Mouse (Mus musculus) limb, embryonic 10.5 days (tissue): ENCODE data around the gene Mcm2. TPM values are rescaled to one million over a fixed set of nuclear protein-coding genes. Genes with fewer than 3 reads are reported as not detected.
A peak's percentile ranks its signal among the peaks of the same experiment; 100 is the strongest.

Experiments used
- DNase-seq: peaks from one replicate; pipeline ENCODE4 v3.0.0-alpha.2; 2017; ENCODE audit warnings: low spot score
- H3K27ac ChIP-seq: fragments of 300-500 bp; sonication (generic); 2 replicates; pipeline ENCODE4 v1.5.1; 2016; ENCODE audit warnings: mild to moderate bottlenecking
- H3K27me3 ChIP-seq: fragments of 300-500 bp; sonication (generic); 2 replicates; pipeline ENCODE4 v1.6.1; 2016; ENCODE audit warnings: low read depth, mild to moderate bottlenecking; ENCODE audit not compliant: poor library complexity, severe bottlenecking
- H3K36me3 ChIP-seq: fragments of 300-500 bp; sonication (generic); 2 replicates; pipeline ENCODE4 v1.6.1; 2016; ENCODE audit warnings: mild to moderate bottlenecking, moderate library complexity
- H3K4me1 ChIP-seq: fragments of 300-500 bp; sonication (generic); 2 replicates; pipeline ENCODE4 v1.6.1; 2016
- H3K4me3 ChIP-seq: fragments of 300-500 bp; sonication (generic); 2 replicates; pipeline ENCODE4 v1.5.1; 2016; ENCODE audit warnings: mild to moderate bottlenecking, moderate library complexity
- H3K9me3 ChIP-seq: fragments of 300-500 bp; sonication (generic); replicated peaks from 2 replicates; pipeline ENCODE4 v1.6.1; 2016; ENCODE audit warnings: mild to moderate bottlenecking
- WGBS: fragments of 180-500 bp; shearing (Covaris S2); methylation state at CpG from one replicate; pipeline ENCODE4 v1.1.7; 2016; 5-methylcytosine and 5-hydroxymethylcytosine counted together
- polyA plus RNA-seq: library from polyadenylated mRNA; unstranded; fragments of >200 nt; fragmentation: Nextera tagmentation; extraction: Ambion mirVana; gene quantifications from 2 replicates; pipeline ENCODE4 v1.2.1, GENCODE M21; 2016

Gene Mcm2
- polyA plus RNA-seq, 1 experiment from 2014 or later = 283 TPM

- 93% methylated on average over 2 of the region's 2 CpGs for WGBS
- Histone ChIP-seq H3K9me3 (no peaks in the 10 kb centered on the region), H3K4me3 (no peak overlapping the region), H3K27ac (0 out of 2 replicates have a peak overlapping the region, but pooled peaks have one; percentile 95), H3K36me3 (peaks cover 28% of the 10 kb centered on the region), H3K27me3 (no peaks in the 10 kb centered on the region), H3K4me1 (peaks cover 50% of the 10 kb centered on the region)
- DNase-seq = no peak
These were observed 1.0 kb upstream of the Mcm2 start for GRCm38 (mm10) chr6:88899628-88900027.

- no peaks in the 10 kb centered on the region for H3K9me3 ChIP-seq
- DNase-seq = no peak
- H3K27me3 ChIP-seq = no peaks in the 10 kb centered on the region
- 63% methylated on average over 4 of the region's 4 CpGs for WGBS
- H3K4me3 ChIP-seq = no peak overlapping the region
- H3K4me1 ChIP-seq = peaks cover 48% of the 10 kb centered on the region
- H3K36me3 ChIP-seq = peaks cover 33% of the 10 kb centered on the region
- peak overlapping the region; percentile 95 for H3K27ac ChIP-seq
These were observed 506 bp upstream of the Mcm2 start for GRCm38 (mm10) chr6:88899086-88899485.

- 79% methylated on average over 7 of the region's 7 CpGs for WGBS
- Histone ChIP-seq H3K36me3 (peaks cover 51% of the 10 kb centered on the region), H3K27me3 (no peaks in the 10 kb centered on the region), H3K9me3 (no peaks in the 10 kb centered on the region), H3K4me1 (peaks cover 34% of the 10 kb centered on the region), H3K27ac (peak overlapping the region; percentile 61), H3K4me3 (peak overlapping the region; percentile 70)
- no peak for DNase-seq
These were observed 1.3 kb downstream of the Mcm2 start for GRCm38 (mm10) chr6:88897246-88897645.

DNA sequence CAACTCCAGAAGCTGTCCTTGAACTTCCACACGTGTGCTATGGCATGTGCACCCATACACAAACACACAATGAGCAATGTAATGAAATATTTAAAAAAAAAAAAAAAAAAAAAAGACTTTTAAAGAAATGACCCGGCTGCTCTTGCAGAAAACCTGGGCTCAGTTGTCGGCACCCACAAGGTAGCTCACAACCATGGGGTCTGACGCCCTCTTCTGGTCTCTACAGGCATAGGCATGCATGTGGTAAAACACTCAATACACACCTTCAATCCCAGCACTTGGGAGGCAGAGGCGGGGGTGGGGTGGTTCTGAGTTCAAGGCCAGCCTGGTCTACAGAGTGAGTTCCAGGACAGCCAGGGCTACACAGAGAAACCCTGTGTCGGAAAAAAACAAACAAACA, 2.6 kb downstream of the Mcm2 start:
- Histone ChIP-seq H3K4me1 (peaks cover 23% of the 10 kb centered on the region), H3K36me3 (peaks cover 64% of the 10 kb centered on the region), H3K4me3 (peak overlapping the region; percentile 70; the same call in 1 of the 2 replicates), H3K9me3 (no peaks in the 10 kb centered on the region), H3K27ac (no peak overlapping the region), H3K27me3 (no peaks in the 10 kb centered on the region)
- no peak for DNase-seq
- 85% methylated on average over 6 of the region's 6 CpGs for WGBS

GRCm38 (mm10) chr6:88893559-88893958, 5.0 kb downstream of the Mcm2 start:
- DNase-seq = peak; percentile 78
- H3K4me1 ChIP-seq = peaks cover 17% of the 10 kb centered on the region
- 73% methylated on average over 5 of the region's 5 CpGs for WGBS
- no peaks in the 10 kb centered on the region for H3K9me3 ChIP-seq
- H3K4me3 ChIP-seq = no peak overlapping the region
- H3K27ac ChIP-seq = no peak overlapping the region
- no peaks in the 10 kb centered on the region for H3K27me3 ChIP-seq
- H3K36me3 ChIP-seq = peaks cover 88% of the 10 kb centered on the region

DNA sequence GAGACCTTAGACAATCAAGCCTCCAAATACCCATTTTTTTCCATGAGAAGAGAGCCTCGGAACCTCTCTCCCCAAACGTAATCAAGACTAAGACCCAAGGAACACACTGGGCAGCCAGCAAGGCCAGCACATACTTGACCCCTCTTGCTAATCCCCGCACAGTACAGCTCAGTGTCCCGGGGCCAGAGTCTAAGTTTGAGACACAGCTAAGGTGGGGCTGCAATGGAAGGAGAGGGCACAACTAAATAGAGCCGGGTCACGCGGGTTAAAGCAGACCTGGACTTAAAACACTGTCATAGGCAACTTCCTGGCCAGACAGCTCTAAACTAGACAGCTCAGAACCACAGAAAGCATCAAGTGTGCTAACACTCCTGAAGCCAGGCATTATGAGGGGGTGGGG, 7.7 kb downstream of the Mcm2 start:
- Histone ChIP-seq H3K4me1 (peaks cover 3% of the 10 kb centered on the region; the same call in 1 of the 2 replicates), H3K4me3 (no peak overlapping the region), H3K9me3 (no peaks in the 10 kb centered on the region), H3K36me3 (peaks cover 100% of the 10 kb centered on the region), H3K27me3 (no peaks in the 10 kb centered on the region), H3K27ac (no peak overlapping the region)
- WGBS = 94% methylated on average over 7 of the region's 7 CpGs
- DNase-seq = no peak

DNA sequence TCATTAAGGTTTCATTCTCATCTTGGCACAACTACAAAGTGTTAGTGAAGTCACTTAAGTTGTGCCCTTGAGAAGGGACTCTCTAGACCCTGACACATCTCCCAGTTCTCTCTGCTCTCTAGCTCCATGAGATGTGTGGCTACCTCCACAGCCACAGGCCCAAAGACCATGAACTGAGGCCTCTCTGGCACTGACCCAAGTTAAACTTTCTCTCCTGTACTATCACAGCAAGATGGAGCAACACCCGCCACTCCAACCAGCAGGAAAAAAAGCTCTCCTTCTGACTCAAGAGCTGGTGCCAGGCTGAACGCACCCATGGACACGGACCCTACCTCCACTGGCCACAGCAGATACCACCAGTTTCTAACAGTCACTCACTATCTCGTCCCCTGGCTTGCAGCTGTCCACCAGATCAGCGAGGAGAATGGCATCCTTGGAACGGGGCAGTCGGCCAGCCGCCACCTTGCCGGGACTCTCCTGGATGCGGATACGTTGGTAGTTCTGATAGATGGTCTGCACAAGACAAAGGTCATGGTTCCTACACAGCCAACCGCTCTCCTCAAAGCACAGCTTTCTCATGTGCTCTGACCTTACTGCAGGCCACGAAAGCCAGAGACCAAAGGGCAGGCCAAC, 9.1 kb downstream of the Mcm2 start:
- Histone ChIP-seq H3K4me3 (no peak overlapping the region), H3K9me3 (no peaks in the 10 kb centered on the region), H3K27ac (no peak overlapping the region), H3K36me3 (peaks cover 100% of the 10 kb centered on the region), H3K27me3 (no peaks in the 10 kb centered on the region), H3K4me1 (no peaks in the 10 kb centered on the region)
- WGBS = 93% methylated on average over 13 of the region's 13 CpGs
- DNase-seq = no peak

DNA sequence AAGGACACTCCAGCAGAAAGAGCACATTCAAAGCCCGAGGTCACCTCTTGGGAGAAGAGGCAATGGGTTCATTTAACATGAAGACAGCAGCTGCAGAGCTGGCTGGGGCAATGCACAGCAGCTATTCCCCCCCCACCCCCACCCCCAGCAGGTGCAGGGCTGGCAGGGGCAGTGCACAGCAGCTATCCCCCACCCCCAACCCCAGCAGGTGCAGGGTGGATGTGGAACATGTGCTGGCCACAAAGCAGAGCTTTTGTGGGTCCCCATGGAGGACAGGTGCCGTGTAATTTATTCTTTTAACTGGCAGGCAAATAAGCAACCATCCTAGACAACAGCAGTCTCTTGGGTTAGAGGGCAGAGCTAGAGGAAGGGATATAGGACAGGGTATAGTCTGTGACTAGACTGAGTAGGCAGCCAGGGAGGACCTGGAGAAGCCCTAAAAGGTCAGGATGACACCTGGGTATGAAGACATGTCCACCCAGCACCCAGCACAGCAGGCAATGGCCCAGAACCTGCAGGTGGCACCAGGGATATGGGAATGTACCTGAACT, 12.1 kb downstream of the Mcm2 start:
- Histone ChIP-seq H3K4me3 (no peak overlapping the region), H3K27ac (no peak overlapping the region), H3K27me3 (no peaks in the 10 kb centered on the region), H3K36me3 (peaks cover 100% of the 10 kb centered on the region), H3K4me1 (no peaks in the 10 kb centered on the region), H3K9me3 (no peaks in the 10 kb centered on the region)
- DNase-seq = no peak
- WGBS = 86% methylated on average over 2 of the region's 2 CpGs

DNA sequence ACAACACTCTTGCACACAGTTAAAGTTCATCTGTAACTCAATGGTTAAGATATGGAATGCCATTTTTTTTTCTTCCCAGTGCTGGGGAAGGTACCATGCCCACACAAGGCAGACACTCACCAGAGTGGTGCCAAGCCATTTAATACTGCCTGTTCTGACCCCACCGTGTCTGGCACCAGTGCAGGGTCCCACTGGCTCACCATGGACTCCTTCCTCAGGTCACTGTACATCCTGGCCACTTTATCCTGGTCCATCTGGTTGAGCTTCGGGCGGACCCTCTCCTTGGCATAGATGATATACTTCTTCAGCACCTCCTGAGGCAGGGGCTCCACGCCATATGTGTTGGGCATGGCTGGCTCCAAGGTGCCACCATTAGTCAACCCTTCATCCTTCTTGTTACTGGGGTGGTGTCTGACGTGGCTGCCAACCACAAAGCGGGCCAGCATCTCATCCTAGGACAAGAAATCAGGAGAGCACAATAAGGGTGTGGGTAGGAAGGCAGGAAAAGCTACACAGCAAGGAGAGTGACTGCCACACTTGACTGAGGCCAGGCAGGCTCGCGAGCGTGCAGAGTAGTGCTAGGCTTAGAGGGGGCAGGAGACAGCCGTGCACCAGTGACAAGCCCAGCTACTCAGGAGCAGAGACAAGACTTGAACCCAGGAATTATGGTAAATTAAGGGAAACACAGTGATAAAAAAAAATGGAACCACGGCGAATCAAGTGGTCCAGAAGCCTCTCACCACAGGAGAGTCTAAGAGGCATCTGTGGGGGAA, 12.8 kb downstream of the Mcm2 start:
- Histone ChIP-seq H3K36me3 (peaks cover 100% of the 10 kb centered on the region), H3K9me3 (no peaks in the 10 kb centered on the region), H3K4me3 (no peak overlapping the region), H3K4me1 (no peaks in the 10 kb centered on the region), H3K27me3 (no peaks in the 10 kb centered on the region), H3K27ac (no peak overlapping the region)
- no peak for DNase-seq
- WGBS = 94% methylated on average over 12 of the region's 12 CpGs

- Histone ChIP-seq H3K27me3 (no peaks in the 10 kb centered on the region), H3K4me3 (no peak overlapping the region), H3K36me3 (peaks cover 98% of the 10 kb centered on the region), H3K4me1 (no peaks in the 10 kb centered on the region), H3K9me3 (no peaks in the 10 kb centered on the region), H3K27ac (no peak overlapping the region)
- WGBS = 94% methylated on average over 17 of the region's 17 CpGs
- no peak for DNase-seq
These were observed 13.9 kb downstream of the Mcm2 start for GRCm38 (mm10) chr6:88884690-88885089.

GRCm38 (mm10) chr6:88884195-88884594, 14.4 kb downstream of the Mcm2 start:
- DNase-seq = no peak
- Histone ChIP-seq H3K27me3 (no peaks in the 10 kb centered on the region), H3K36me3 (peaks cover 93% of the 10 kb centered on the region), H3K4me1 (no peaks in the 10 kb centered on the region), H3K27ac (no peak overlapping the region), H3K4me3 (no peak overlapping the region), H3K9me3 (no peaks in the 10 kb centered on the region)
- 91% methylated on average over 10 of the region's 10 CpGs for WGBS

- no peaks in the 10 kb centered on the region for H3K4me1 ChIP-seq
- WGBS = 92% methylated on average over 7 of the region's 7 CpGs
These were observed 17.2 kb downstream of the Mcm2 start for GRCm38 (mm10) chr6:88881334-88881733.

GRCm38 (mm10) chr6:88879471-88879870, 19.1 kb downstream of the Mcm2 start:
- peaks cover 15% of the 10 kb centered on the region for H3K27me3 ChIP-seq
- no peak for DNase-seq
- no peak overlapping the region for H3K4me3 ChIP-seq
- WGBS = 70% methylated on average over 4 of the region's 4 CpGs
- peaks cover 53% of the 10 kb centered on the region for H3K36me3 ChIP-seq
- H3K9me3 ChIP-seq = no peaks in the 10 kb centered on the region
- peaks cover 7% of the 10 kb centered on the region; the same call in 1 of the 2 replicates for H3K4me1 ChIP-seq
- no peak overlapping the region for H3K27ac ChIP-seq

More at GRCm38 (mm10) chr6:88881334-88881733, 17.2 kb downstream of the Mcm2 start:
- Histone ChIP-seq H3K9me3 (no peaks in the 10 kb centered on the region), H3K27me3 (no peaks in the 10 kb centered on the region), H3K4me3 (no peak overlapping the region), H3K27ac (no peak overlapping the region), H3K36me3 (peaks cover 71% of the 10 kb centered on the region)
- DNase-seq = no peak
